8 mouse cellular contexts compared by ENCODE assay signal in the genomic region with DNA sequence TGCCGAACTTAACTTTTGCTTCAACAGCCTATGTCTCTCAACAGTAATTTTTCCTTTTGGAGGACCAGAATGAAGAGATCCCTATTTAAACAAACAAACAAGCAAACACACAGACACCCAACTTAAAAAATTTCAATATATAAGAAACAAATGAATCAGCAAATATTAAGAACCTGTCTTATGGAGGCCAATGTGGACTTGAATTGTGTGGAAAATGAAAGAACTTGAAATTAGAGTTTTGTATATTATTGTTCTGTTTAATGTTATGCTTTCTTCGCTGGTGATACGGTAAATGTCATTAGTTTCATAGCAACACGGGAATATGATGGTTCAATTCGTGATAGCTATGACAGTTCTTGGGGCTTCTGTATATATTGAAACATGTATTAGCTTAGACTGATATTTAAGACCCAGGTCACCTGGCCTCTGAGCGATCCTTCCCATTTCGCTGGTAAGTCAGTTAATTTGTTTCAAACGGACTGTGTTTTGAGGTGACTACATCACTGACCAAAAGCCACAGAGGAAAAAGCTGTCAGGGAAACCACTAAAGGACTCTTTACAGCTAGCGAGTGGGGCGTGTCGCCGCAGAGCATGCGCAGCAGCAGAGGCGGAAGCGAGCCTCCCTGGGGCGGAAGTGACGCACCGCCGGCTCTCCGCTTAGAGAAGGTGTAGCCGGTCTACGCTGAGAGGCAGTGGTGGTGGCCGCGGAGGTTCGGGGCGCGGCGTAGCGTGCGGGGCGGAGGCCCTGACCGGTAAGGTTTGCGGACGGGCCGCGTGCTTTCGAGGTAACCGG. TPM values are rescaled to one million over a fixed set of nuclear protein-coding genes. Genes with fewer than 3 reads are reported as not detected.
DNase-seq lines count a peak whose midpoint lies in the region; ATAC-seq and TF ChIP-seq lines count a peak whose summit lies in the region.

A gene (plus strand): TSS at position 626 of the 793 bp plus-strand sequence.

- no peaks in the 10 kb centered on the region for H3K36me3 ChIP-seq in hindbrain, embryonic 12.5 days
- no peaks in the 10 kb centered on the region for H3K36me3 ChIP-seq in lung, postnatal 0 days (ENCODE audit: insufficient read depth, low read length)

- 4% methylated on average over 37 of the region's 38 CpGs for WGBS in hindbrain, embryonic 12.5 days
- WGBS in lung, postnatal 0 days, result 3% methylated on average over 38 of the region's 38 CpGs

- peak; percentile 98 for ATAC-seq in hindbrain, embryonic 12.5 days (ENCODE audit: low FRiP score)
- peak; percentile 99 for ATAC-seq in lung, postnatal 0 days

- peak within 1 kb of the TSS; percentile 90 for H3K27ac ChIP-seq in hindbrain, embryonic 12.5 days
- H3K27ac ChIP-seq in lung, postnatal 0 days (ENCODE audit: low read length), result peak within 1 kb of the TSS; percentile 100

- H3K9ac ChIP-seq in hindbrain, embryonic 12.5 days, result peak within 1 kb of the TSS; percentile 90
- H3K9ac ChIP-seq in lung, postnatal 0 days (replicated peaks; ENCODE audit: low read depth), result peak within 1 kb of the TSS; percentile 99

- TF ChIP-seq EP300 in lung, postnatal 0 days (IDR thresholded peaks at IDR 0.05), result peak; percentile 40; the same call in 1 of the 2 replicates

- H3K27me3 ChIP-seq in hindbrain, embryonic 12.5 days, result no peaks in the 10 kb centered on the region
- no peaks in the 10 kb centered on the region for H3K27me3 ChIP-seq in lung, postnatal 0 days (replicated peaks; ENCODE audit: insufficient read depth, low read length)

- H3K4me2 ChIP-seq in hindbrain, embryonic 12.5 days (replicated peaks), result peak within 1 kb of the TSS; percentile 70
- H3K4me2 ChIP-seq in lung, postnatal 0 days (replicated peaks; ENCODE audit: low read depth, low read length), result peak within 1 kb of the TSS; percentile 59

- H3K4me3 ChIP-seq in hindbrain, embryonic 12.5 days, result peak within 1 kb of the TSS; percentile 94
- H3K4me3 ChIP-seq in lung, postnatal 0 days (ENCODE audit: low read depth, low read length), result peak within 1 kb of the TSS; percentile 100

- H3K4me1 ChIP-seq in hindbrain, embryonic 12.5 days, result peaks cover 4% of the 10 kb centered on the region
- H3K4me1 ChIP-seq in lung, postnatal 0 days (ENCODE audit: insufficient read depth, low read depth, low read length), result no peaks in the 10 kb centered on the region

- TF ChIP-seq CTCF in lung, postnatal 0 days (IDR thresholded peaks at IDR 0.05), result no peak

- peak; percentile 92 for DNase-seq in R1 (ENCODE audit: low read depth, low spot score)
- peak; percentile 92 to 96 for DNase-seq in cerebellum, postnatal 14 days
- DNase-seq in frontal cortex, postnatal 14 days (ENCODE audit: low spot score in 2 of 2), result peak; percentile 84 to 90
- peak; percentile 90 to 91 for DNase-seq in layer of hippocampus, postnatal 10 days (ENCODE audit: low spot score in 2 of 2)
- DNase-seq in lung, postnatal 0 days (ENCODE audit: low spot score), result peak; percentile 97
- DNase-seq in ovary, postnatal 10 days (ENCODE audit: low spot score), result peak; percentile 86
- DNase-seq in thymus, postnatal 10 days (ENCODE audit: low spot score in 2 of 2), result peak; percentile 89 to 91

- H3K9me3 ChIP-seq in hindbrain, embryonic 12.5 days (replicated peaks), result no peaks in the 10 kb centered on the region
- H3K9me3 ChIP-seq in lung, postnatal 0 days (ENCODE audit: low read length), result no peaks in the 10 kb centered on the region

RNA-seq across cellular contexts. Expression of the gene that starts here (rescaled TPM):
- polyA plus RNA-seq in hindbrain, embryonic 12.5 days (2016; fragmentation: Nextera tagmentation; extraction: Ambion mirVana), result 144 and 151 TPM in 2 replicates
- 100 to 1,000 TPM; 102 to 106 TPM for total RNA-seq in layer of hippocampus, postnatal 10 days (2021)
- 234 and 235 TPM in 2 replicates for polyA plus RNA-seq in lung, postnatal 0 days (2015; fragmentation: Nextera tagmentation; extraction: Ambion mirVana)

Comparison
In these comparisons a context has a peak if more than half of its experiments do, and no peak if none do; other contexts are left out.
1. Peak in every context shown above with its lines: DNase-seq, ATAC-seq, H3K4me3 ChIP-seq and H3K27ac ChIP-seq.